Mouse (Mus musculus) bone marrow, adult 2 months (tissue): ENCODE measurements around the gene Chst11.

Source experiments
- CTCF ChIP-seq: fragments of 200-500 bp; IDR thresholded peaks from 2 replicates; pipeline ENCODE4 v1.5.1; 2011; ENCODE audit warnings: low read length, control low read depth; ENCODE audit not compliant: control insufficient read depth, insufficient read depth
- POLR2A ChIP-seq: fragments of 200-500 bp; IDR thresholded peaks from 2 replicates; pipeline ENCODE4 v1.6.1; 2011; ENCODE audit warnings: low read depth, mild to moderate bottlenecking, control low read depth, low read length, borderline replicate concordance; ENCODE audit not compliant: control insufficient read depth

- 0 out of 2 replicates have a peak, but pooled peaks have one; percentile 35 for TF ChIP-seq POLR2A
- TF ChIP-seq CTCF, result no peak
Observed at GRCm38 (mm10) chr10:83019497-83020270, 34.4 kb downstream of the Chst11 start.
